Mouse (Mus musculus) spleen, postnatal 14 days (tissue): ENCODE data around the gene Tns3.

Experiments
- DNase-seq, 2 experiments: peaks; one replicate each; pipeline ENCODE4 v3.0.0; 2021 to 2022; ENCODE audit warnings: low spot score in 2 of 2

Gene Tns3

DNA sequence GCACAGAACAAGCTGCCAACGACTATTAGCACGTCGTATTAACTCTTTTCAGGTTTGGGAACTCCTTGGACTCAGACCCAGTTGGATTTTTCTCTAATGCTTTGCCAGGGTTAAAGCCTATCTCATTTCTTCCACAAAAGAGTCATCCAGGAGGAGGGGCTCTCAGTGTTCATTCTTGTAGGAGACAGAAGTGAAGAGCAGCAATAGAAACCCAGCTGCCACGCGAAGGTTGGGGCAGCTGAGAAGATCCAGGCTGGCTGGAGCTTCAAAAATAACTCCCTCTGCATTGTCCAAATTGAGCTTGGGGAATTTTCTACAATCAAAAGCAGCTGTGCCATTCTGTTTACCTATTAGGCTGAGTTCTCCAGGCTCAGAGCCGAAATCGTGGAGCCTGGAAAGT, 16.3 kb upstream of the Tns3 start:
- no peak for DNase-seq

GRCm38 (mm10) chr11:8679221-8679620, 14.9 kb upstream of the Tns3 start:
- no peak for DNase-seq

GRCm38 (mm10) chr11:8678260-8678995, 14.1 kb upstream of the Tns3 start:
- DNase-seq = no peak

GRCm38 (mm10) chr11:8675701-8676474, 11.6 kb upstream of the Tns3 start:
- no peak for DNase-seq

GRCm38 (mm10) chr11:8674549-8675149, 10.3 kb upstream of the Tns3 start:
- DNase-seq = no peak

DNA sequence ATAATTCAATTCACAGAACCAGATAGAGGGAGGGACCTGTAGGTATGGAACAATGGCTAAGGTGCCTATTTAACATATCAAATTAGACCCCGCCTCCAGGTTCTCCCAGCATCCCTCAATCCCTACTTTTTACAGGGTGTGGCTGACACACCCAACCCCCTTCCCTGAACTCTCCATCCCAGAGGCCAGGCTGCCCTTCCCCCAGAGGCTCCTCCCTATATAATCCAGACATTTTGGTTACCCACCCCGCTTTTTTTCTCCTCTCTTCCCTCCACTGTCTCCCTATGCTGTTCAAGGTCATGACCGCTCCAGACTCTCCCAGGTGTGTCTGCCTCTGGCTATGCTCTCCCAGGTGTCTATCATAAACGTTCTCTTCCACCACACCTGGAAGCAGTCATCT, 7.4 kb upstream of the Tns3 start:
- DNase-seq = no peak

DNA sequence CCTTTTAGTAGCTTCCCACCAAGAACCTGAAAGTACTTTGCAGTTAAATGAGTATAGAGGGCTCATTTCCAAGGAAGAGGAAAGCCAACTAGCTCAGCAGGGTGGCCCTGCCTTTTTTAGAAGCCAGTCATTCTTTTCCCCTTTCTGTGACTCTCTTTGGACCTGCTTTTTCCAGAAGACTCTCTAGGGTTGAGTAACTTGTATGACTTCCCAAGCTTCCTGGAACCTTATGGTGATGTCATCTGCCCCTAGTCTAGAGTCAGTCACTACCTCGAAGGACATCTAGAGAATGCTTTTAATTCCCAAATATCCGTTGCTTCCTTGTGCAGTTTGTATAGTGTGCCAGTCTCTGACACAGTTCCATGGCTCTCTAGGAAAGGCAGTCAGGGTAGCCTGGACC, 4.8 kb upstream of the Tns3 start:
- no peak for DNase-seq

DNA sequence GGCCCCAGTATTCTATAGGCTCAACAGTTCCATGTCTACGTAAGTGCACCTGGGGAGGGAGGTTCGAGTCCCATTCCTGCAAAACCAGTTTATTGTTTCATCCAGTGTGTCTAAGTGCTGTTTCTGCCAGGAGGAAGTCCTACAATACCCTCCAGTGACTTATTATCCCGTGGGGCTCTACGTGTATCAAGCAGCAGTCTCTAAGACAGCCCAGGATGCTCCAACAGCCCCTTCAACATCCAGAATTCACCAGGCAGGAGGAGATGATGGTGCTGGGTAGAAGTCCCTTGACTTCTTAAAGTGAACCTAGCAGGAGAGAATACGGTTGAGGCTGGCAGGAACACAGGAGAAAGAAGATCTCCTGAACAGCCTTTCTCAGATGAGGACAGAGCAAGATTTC, 462 bp upstream of the Tns3 start:
- no peak for DNase-seq

- peak in 1 of 2 experiments; percentile 13 for DNase-seq
Observed at GRCm38 (mm10) chr11:8663444-8664392, 617 bp downstream of the Tns3 start.

DNA sequence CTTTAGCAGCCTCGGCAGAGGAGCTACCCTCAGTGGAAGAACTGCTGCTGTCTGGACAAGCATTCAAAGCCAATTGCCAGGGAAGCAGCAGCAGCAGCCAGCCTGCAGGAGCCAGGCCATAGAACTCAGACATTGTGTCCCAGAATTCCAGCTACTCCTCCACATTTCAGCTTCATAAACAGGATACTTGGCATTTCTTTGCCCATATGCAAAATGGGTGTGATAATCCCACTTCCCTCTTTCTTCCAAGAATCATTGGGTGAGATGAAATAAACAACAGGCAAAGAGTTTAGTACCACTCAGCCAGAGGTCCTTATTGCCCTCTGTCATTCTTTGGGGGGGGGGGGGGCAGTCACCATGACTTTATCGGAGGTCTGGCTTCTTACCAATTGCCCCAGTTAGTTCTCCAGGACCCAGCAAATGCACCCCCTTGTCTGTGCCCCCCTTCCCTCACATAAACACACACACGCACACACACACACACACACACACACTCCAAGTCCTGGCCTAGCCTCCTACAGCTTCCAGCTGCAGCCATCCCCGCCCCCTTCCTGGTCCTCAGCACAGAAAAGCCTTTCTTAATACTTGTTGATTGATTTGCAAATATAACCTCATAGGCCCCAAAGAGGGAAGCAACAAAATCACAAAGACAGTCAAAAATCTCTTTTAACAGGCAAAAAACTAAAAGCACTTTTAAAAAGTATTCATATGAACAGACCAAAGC, 1.5 kb downstream of the Tns3 start:
- no peak for DNase-seq

- DNase-seq = no peak
Observed at GRCm38 (mm10) chr11:8660951-8661350, 3.4 kb downstream of the Tns3 start.

DNA sequence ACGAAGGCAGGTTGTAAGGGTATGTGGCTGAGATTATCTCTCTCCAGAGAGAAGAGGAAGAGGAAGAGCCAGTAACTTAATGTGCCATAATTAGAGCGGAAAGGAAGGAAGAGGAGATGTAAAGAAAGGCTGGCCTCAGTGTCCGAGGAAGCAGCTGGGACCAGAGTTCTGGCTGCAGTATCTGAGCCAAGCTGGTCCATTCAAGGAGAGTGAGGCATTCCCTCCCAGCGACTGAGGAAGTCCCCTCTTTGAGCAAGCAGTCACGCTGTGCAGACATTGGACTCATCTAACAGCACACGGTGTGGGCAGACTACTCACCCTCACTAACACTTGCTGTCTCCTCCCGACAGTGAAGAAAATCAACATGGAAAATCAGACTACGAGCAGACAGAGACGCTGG, 4.5 kb downstream of the Tns3 start:
- DNase-seq = no peak

GRCm38 (mm10) chr11:8659061-8659460, 5.3 kb downstream of the Tns3 start:
- DNase-seq = no peak

DNA sequence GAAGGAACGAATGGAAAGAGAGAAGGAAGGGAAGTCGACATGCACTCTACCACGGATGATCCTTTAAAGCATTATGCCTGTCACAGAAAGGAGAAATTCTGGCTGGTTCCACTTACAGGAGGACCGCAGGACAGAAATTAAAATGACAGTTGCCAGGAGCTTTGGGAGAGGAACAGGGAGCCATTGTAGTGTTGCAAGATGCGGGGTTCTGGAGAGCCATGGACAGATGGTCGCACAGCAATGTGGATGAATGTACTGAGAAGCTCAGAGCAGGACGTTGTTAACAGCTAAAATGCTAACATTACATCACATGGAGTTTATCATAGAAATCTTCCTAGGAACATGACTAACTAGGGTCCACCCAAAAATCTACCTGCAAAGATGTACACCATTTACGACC, 6.8 kb downstream of the Tns3 start:
- no peak for DNase-seq

DNA sequence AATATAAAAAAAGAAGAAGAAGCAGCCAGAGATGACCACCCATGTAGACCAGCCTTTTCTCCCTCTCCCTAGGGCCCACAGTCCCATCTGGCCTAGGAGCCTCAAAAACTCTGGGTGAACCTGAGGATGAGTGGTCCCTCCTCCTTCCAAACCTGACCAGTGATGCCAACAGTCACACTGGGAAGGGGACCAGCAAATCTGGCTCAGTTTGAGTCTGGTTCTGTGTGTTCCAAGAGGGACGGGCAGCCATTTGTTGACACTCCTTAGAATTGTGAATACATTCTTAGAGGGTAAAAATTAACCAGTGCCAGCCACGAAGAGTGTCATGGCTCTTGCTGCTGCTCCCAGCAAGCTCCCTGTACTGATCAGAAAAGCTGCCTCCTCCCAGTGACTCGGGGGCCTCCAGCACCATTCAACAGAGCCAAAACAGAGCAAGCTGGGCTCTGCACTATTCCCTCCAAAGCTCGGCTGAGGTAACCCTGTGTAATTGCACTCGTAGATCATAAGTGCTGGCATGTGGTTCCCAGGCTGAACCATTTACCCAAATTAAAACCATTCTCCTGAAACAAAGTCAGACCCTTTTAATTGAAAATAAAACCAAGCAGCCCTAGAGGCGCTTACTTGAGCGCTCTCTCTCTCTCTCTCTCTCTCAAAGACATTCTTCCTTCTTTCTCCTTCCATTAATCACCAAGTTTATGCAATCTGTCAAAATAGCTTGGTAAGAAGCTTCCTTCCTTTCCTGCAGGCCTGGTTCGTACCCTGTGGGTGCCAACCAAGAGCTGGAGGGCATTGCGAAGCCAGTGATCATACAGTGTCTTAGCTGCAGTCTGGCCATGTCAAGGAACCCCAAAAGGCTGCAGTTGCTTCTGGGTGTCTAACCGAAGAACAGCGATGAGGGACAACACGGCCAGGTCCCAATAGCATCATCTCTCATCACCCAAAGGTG, 7.6 kb downstream of the Tns3 start:
- no peak for DNase-seq

DNA sequence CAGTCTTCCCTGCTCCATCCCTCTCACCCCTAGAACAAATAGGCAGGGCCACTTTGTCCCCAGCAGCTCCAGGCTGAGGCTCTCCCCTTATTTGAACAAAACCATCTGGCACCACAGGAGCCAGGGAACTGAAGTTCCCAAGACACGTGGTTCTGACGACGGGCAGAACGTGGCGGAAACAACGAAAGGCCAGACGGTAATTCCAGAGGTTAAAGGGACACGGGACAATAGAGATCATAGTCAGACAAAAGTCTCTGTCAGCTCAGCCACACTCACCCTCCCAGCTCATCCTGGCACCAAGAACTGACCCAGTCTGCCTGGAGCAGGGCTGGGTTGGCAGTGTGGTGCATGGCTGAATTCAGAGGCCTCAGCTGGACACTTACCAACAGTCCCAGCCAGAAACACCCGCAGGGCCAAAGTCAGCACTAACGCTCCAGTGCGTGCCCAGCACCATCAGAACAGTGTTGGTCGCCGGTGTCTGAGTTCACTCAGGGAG, 10.5 kb downstream of the Tns3 start:
- no peak for DNase-seq

GRCm38 (mm10) chr11:8652792-8653645, 11.3 kb downstream of the Tns3 start:
- DNase-seq = no peak

GRCm38 (mm10) chr11:8652116-8652714, 12.1 kb downstream of the Tns3 start:
- no peak for DNase-seq
